Mouse (Mus musculus) frontal cortex, adult 2 months (tissue): ENCODE data around the gene Prr13. TPM values are rescaled to one million over a fixed set of nuclear protein-coding genes. Genes with fewer than 3 reads are reported as not detected.

Source experiments
- DNase-seq, 2 experiments: peaks; one replicate each; pipeline ENCODE4 v3.0.0; 2022; ENCODE audit warnings: low spot score in 1 of 2; ENCODE audit errors: extremely low spot score in 1 of 2
- polyA plus RNA-seq: library from polyadenylated mRNA; depleted of rRNA; stranded (reverse); fragments of >200 nt; gene quantifications from 2 replicates; pipeline ENCODE4 v1.2.3, GENCODE M21; 2012; rRNA removed

Gene Prr13
- 78.3 and 83.6 TPM in 2 replicates for polyA plus RNA-seq

DNA sequence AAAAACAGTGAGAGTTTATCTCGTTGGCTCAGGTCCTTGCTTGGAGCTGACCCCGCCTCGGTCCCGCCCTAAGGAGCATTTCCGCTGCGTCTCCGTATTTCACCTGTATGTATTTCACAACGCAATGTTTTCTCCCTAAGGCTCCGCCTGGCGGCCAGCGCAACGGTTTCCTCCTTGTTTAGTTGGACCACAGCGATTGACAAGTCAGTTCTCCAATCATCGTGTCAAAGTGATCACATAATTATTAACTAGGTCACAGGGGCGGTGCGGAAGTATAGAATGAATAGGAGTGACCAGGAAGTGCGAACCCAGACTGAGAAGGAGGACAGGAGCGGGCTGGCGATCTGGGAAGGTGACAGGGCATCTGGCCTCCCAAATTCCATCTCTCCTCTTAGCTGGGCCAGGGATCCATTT is at the start of gene Prr13:
Gene Prr13 (plus strand): TSS at position 125 of the 414 bp plus-strand sequence.
- peak; percentile 94 to 96 for DNase-seq

DNA sequence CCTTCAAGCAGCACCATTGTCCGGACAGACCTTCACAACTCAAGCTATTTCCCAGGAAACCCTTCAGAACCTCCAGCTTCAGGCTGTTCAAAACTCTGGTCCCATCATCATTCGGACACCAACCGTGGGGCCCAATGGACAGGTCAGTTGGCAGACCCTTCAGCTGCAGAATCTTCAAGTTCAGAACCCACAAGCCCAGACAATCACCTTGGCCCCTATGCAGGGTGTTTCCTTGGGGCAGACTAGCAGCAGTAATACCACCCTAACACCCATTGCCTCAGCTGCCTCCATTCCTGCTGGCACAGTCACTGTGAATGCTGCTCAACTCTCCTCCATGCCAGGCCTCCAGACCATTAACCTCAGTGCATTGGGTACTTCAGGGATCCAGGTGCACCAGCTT is 49.5 kb upstream of the Prr13 start:
- no peak for DNase-seq

GRCm38 (mm10) chr15:102411077-102411476 is 47.8 kb upstream of the Prr13 start:
- no peak for DNase-seq

GRCm38 (mm10) chr15:102413687-102414086 is 45.1 kb upstream of the Prr13 start:
- DNase-seq, result no peak

GRCm38 (mm10) chr15:102417524-102417923 is 41.3 kb upstream of the Prr13 start:
- DNase-seq, result no peak

- no peak for DNase-seq
These were observed 37.8 kb upstream of the Prr13 start for GRCm38 (mm10) chr15:102420986-102421385.

DNA sequence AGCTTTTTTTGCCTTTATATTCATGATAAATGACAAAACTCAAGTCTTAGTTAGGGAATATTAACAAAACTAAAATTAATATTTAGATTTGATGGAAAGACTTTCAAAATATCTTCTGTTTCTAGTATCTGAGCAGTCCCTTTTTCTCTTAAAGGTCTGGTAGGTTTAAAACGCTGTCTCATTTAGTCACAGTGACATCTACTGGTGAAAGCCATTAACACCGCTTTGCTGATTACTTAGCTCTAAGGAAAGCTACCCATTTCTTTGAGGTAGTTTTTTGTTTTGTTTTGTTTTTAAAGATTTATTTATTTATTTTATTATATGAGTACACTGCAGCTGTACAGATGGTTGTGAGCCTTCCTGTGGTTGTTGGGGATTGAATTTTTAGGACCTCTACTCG is 37.4 kb upstream of the Prr13 start:
- peak in 1 of 2 experiments; percentile 76 for DNase-seq

- DNase-seq, result no peak
These were observed 35.1 kb upstream of the Prr13 start for GRCm38 (mm10) chr15:102423602-102424240.

- DNase-seq, result no peak
These were observed 34.2 kb upstream of the Prr13 start for GRCm38 (mm10) chr15:102424657-102425056.

GRCm38 (mm10) chr15:102426963-102427362 is 31.9 kb upstream of the Prr13 start:
- DNase-seq, result no peak

DNA sequence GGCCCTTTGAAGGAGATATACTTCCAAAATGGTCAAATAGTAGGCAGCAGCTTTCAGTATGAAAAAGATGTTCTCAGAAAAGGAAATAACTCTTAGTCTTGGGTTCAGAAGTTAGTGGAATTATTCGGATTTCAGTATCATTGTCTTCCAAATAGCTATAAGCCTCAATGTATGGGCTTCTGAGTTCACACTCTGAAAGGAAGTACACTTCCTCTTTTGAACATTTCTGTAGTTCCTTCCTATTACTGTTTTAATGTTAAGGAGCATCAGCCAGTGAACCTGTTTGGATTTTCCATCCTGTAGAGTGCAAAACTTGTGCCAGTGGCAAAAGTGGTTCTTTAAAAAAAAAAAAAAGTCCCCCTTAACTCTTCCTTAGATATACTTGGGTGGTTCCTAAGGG is 26.8 kb upstream of the Prr13 start:
- no peak for DNase-seq

GRCm38 (mm10) chr15:102433173-102433572 is 25.7 kb upstream of the Prr13 start:
- no peak for DNase-seq

GRCm38 (mm10) chr15:102442490-102442889 is 16.3 kb upstream of the Prr13 start:
- DNase-seq, result peak; percentile 71 to 94

DNA sequence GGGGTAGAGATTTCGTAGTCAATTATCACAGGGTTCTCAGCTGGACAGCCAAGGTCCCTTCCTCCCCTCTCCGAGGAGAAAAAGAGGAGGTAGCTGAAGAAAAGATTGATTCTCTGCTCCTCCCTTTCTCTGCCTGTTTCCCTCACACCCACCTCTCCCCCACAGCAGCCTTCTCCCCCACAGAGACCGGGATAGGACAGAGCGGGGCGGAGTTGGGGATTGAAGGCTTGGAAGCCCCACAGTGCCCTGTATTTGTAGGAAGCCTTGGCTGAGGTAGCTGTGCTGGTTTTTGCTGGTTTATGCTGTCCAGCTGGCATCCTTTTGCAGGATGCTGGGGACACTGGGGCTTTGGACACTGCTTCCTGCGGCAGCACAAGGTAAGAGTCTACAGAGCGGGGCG is 13.7 kb upstream of the Prr13 start, which contains the start of gene Amhr2:
Gene Amhr2 (plus strand): TSS at position 222 of the 400 bp plus-strand sequence.
- DNase-seq, result no peak

DNA sequence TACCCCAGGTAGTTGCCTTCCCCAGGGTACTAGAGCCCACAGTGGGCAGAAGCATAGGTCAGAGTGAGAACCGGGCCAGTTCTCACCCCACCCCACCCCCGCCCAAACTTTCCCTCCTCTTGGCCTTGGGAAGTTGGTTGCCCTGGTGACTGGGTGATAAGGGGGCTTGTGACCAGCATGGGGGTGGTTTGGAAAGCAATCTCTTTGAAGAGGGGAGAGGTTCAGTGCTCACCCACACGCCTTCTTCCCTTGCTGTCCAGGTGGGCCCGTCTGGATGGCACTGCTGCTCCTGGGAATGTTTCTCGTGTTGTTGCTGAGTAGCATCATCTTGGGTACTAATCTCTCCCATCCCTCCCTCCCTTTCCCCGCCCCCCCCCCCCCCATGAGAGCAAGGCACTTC is 12.4 kb upstream of the Prr13 start:
- no peak for DNase-seq

DNA sequence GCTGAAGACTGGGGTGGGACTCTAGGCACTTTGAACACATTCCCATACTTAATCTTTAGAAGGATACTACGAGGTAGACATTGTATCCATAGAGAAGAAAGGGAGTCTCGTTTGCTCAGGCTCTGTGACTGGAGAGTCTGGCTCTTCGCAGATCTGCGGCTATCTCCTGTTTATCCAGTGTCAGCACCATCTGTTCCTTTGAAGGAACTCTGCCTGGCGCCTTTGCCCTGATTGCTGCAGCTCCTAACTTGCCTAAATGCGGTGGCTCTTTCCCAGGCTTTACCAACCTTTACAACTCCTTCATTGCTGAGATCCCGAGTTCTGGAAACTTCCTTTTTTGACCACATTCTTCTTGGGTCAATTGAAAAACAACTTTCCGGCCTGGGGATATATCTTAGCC is 9.5 kb upstream of the Prr13 start:
- no peak for DNase-seq

GRCm38 (mm10) chr15:102450928-102451327 is 7.9 kb upstream of the Prr13 start:
- DNase-seq, result no peak

- peak in 1 of 2 experiments; percentile 25 for DNase-seq
These were observed 7.0 kb upstream of the Prr13 start for GRCm38 (mm10) chr15:102451666-102452430.

- no peak for DNase-seq
These were observed 2.8 kb upstream of the Prr13 start for GRCm38 (mm10) chr15:102455993-102456392.

DNA sequence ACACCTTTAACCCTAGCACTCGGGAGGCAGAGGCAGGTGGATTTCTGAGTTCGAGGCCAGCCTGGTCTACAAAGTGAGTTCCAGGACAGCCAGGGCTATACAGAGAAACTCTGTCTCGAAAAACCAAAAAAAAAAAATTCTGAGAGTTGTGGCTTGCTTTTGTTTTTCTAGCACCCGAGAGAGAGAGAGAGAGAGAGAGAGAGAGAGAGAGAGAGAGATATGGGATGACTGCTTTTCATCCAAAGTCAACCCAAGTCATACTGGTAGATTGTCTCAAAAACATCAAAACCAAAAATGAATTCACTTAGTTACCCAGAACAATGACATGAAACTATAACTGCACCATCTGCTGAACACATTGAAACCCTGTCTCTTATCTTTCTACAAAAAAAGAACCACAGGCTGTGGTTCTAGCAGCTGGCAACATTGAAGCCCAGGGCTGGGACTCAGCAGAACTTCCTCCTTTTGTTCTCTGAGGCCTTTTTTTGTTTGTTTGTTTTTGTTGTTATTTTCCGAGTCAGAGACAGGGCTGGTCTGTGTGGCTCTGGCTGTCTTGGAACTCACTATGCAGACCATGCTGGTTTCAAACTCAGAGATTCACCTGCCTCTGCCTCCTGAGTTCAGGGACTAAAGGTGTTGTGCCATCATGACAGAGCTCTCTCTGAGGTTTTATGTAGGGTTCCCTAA is 635 bp upstream of the Prr13 start:
- DNase-seq, result no peak

GRCm38 (mm10) chr15:102459381-102459780 is 553 bp downstream of the Prr13 start:
- DNase-seq, result no peak
